Mouse (Mus musculus) limb, embryonic 15.5 days (tissue): ENCODE results near the gene Gnaq. TPM values are rescaled to one million over a fixed set of nuclear protein-coding genes. Genes with fewer than 3 reads are reported as not detected.
A peak's percentile ranks its signal among the peaks of the same experiment; 100 is the strongest.

ENCODE experiments used
- ATAC-seq: fragments of 200-750 bp; cut with Nextera tagmentation; 2 replicates; pipeline ENCODE4 v1.8.0; 2017; ENCODE audit warnings: low read depth, moderate TSS enrichment; ENCODE audit not compliant: insufficient number of reproducible peaks, low FRiP score, low TSS enrichment
- H3K27ac ChIP-seq: fragments of 300-500 bp; sonication (generic); 2 replicates; pipeline ENCODE4 v1.5.1; 2015; ENCODE audit warnings: moderate library complexity, mild to moderate bottlenecking, inconsistent platforms
- H3K27me3 ChIP-seq: fragments of 300-500 bp; sonication (generic); 2 replicates; pipeline ENCODE4 v1.6.1; 2015; ENCODE audit warnings: inconsistent platforms
- H3K36me3 ChIP-seq: fragments of 300-500 bp; sonication (generic); 2 replicates; pipeline ENCODE4 v1.6.1; 2015; ENCODE audit warnings: inconsistent platforms
- H3K4me1 ChIP-seq: fragments of 300-500 bp; sonication (generic); 2 replicates; pipeline ENCODE4 v1.6.1; 2015; ENCODE audit warnings: inconsistent platforms
- H3K4me2 ChIP-seq: fragments of 300-500 bp; sonication (generic); 2 replicates; pipeline ENCODE4 v1.6.1; 2015; ENCODE audit warnings: mild to moderate bottlenecking, inconsistent platforms
- H3K4me3 ChIP-seq: fragments of 300-500 bp; sonication (generic); 2 replicates; pipeline ENCODE4 v1.5.1; 2015; ENCODE audit warnings: mild to moderate bottlenecking, inconsistent platforms
- H3K9ac ChIP-seq: fragments of 300-500 bp; sonication (generic); 2 replicates; pipeline ENCODE4 v1.6.1; 2015; ENCODE audit warnings: inconsistent platforms
- H3K9me3 ChIP-seq: fragments of 300-500 bp; sonication (generic); 2 replicates; pipeline ENCODE4 v1.6.1; 2016; ENCODE audit warnings: inconsistent platforms
- WGBS: fragments of 180-500 bp; shearing (Covaris S2); methylation state at CpG from one replicate; pipeline ENCODE4 v1.1.7; 2015; 5-methylcytosine and 5-hydroxymethylcytosine counted together
- polyA plus RNA-seq: library from polyadenylated mRNA; unstranded; fragments of >200 nt; fragmentation: Nextera tagmentation; extraction: Ambion mirVana; gene quantifications from 2 replicates; pipeline ENCODE4 v1.2.1, GENCODE M21; 2015

The Gnaq gene
- polyA plus RNA-seq, 1 experiment from 2014 or later = 33.0 TPM

DNA sequence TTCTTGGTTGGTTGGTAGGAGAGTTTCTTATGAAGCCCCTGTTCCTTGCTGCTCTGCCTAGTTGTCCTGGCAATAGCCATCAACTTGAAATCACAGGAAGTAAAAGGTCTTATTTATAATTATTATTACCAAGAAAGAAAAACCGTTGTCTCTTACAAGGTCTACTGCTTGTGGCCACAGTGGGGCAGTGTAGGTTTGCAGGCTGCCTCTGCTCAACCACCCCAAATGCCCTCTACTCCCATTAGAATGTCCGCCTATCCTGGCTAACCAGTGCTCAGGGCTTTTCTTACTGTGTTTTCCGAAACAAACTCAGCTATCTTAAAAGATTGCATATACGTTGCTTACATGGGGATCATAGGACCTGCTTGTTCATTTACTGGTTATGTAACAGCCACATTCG lies 226.3 kb downstream of the Gnaq start:
- Histone ChIP-seq H3K4me2 (no peak overlapping the region), H3K36me3 (peaks cover 7% of the 10 kb centered on the region; the same call in 1 of the 2 replicates), H3K9ac (no peak overlapping the region), H3K27me3 (no peaks in the 10 kb centered on the region), H3K4me1 (0 out of 2 replicates have a peak, but pooled peaks cover 3% of the 10 kb centered on the region), H3K27ac (no peak overlapping the region), H3K9me3 (no peaks in the 10 kb centered on the region), H3K4me3 (no peak overlapping the region)
- WGBS = 61% methylated on average over 5 of the region's 5 CpGs
- no peak for ATAC-seq

GRCm38 (mm10) chr19:16366465-16367063 lies 233.9 kb downstream of the Gnaq start:
- no peak overlapping the region for H3K4me3 ChIP-seq
- no peak for ATAC-seq
- no peak overlapping the region for H3K4me2 ChIP-seq
- no peak overlapping the region for H3K9ac ChIP-seq
- no peaks in the 10 kb centered on the region for H3K27me3 ChIP-seq
- H3K27ac ChIP-seq = peak overlapping the region; percentile 59
- H3K9me3 ChIP-seq = no peaks in the 10 kb centered on the region
- WGBS = 36% methylated on average over 7 of the region's 7 CpGs
- peaks cover 21% of the 10 kb centered on the region for H3K4me1 ChIP-seq
- peaks cover 4% of the 10 kb centered on the region; the same call in 1 of the 2 replicates for H3K36me3 ChIP-seq

DNA sequence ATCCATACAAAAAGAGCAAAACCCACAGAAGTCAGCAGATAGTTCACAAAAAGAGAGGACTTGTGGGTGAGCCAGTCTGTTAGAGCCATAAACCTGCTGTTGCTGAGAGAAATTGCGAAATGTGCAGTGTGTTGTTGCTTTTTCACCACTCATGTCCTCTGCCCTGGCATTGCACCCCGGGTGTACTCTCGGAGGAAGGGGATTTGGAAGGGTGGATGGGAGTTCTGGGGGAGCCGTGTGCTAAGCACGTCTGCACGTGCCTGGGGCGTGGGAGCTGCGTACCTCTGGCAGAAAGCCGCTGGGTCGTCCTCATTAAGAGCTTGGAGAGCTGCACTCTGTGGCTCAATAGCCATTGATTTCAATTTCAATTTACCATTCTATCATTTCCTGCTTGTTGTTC lies 234.6 kb downstream of the Gnaq start:
- no peaks in the 10 kb centered on the region for H3K27me3 ChIP-seq
- peaks cover 26% of the 10 kb centered on the region for H3K4me1 ChIP-seq
- H3K9me3 ChIP-seq = no peaks in the 10 kb centered on the region
- H3K27ac ChIP-seq = 0 out of 2 replicates have a peak overlapping the region, but pooled peaks have one; percentile 59
- no peak overlapping the region for H3K4me3 ChIP-seq
- WGBS = 57% methylated on average over 10 of the region's 10 CpGs
- H3K36me3 ChIP-seq = no peaks in the 10 kb centered on the region
- no peak overlapping the region for H3K9ac ChIP-seq
- no peak overlapping the region for H3K4me2 ChIP-seq
- ATAC-seq = no peak

GRCm38 (mm10) chr19:16371680-16372079 lies 239.0 kb downstream of the Gnaq start:
- peaks cover 29% of the 10 kb centered on the region for H3K4me1 ChIP-seq
- H3K36me3 ChIP-seq = no peaks in the 10 kb centered on the region
- no peaks in the 10 kb centered on the region for H3K27me3 ChIP-seq
- H3K9ac ChIP-seq = no peak overlapping the region
- H3K9me3 ChIP-seq = no peaks in the 10 kb centered on the region
- WGBS = 81% methylated on average over 2 of the region's 2 CpGs
- no peak overlapping the region for H3K4me3 ChIP-seq
- H3K4me2 ChIP-seq = no peak overlapping the region
- no peak for ATAC-seq
- no peak overlapping the region for H3K27ac ChIP-seq

DNA sequence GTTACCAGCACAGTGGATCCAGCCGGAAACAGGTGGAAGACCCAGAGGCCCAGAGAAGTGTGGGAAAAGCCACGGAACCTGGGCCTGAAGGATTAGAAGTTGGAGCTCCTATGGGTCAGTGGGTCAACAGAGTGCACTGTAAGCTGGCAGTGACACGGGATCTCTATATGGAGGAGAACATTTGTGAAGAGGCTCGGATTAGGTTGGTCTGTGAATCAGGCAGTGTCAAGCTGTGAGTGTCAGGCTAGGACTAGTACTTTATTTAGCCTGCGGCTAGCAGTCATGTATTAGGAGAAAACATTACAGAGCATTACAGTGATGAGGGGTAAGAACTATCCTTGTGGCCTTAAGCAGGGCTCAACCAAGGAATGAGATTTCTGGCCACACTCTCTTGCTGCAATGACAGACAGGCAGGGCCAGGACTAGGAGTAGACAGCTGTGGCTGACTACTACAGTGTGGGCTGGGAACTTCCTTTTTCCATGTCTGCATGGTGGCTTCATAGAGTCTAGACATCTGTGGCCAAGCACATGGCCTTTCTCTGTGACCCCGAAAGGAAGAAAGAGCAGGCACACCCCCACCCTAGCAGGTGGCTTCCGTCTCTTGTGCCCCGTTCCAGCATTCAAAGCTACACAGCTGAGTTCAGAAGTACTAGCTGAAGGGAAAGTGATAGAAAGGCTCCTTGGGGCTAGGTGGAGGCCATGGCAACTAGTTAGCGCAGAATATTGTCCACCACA lies 240.3 kb downstream of the Gnaq start:
- Histone ChIP-seq H3K4me2 (no peak overlapping the region), H3K36me3 (no peaks in the 10 kb centered on the region), H3K9me3 (no peaks in the 10 kb centered on the region), H3K4me1 (peaks cover 21% of the 10 kb centered on the region; the same call in 1 of the 2 replicates), H3K27ac (no peak overlapping the region), H3K4me3 (no peak overlapping the region), H3K9ac (no peak overlapping the region), H3K27me3 (no peaks in the 10 kb centered on the region)
- 61% methylated on average over 9 of the region's 9 CpGs for WGBS
- peak; percentile 67 for ATAC-seq

GRCm38 (mm10) chr19:16375881-16376280 lies 243.2 kb downstream of the Gnaq start:
- Histone ChIP-seq H3K9ac (no peak overlapping the region), H3K4me3 (no peak overlapping the region), H3K4me1 (peaks cover 21% of the 10 kb centered on the region; the same call in 1 of the 2 replicates), H3K36me3 (0 out of 2 replicates have a peak, but pooled peaks cover 10% of the 10 kb centered on the region), H3K27ac (no peak overlapping the region), H3K27me3 (no peaks in the 10 kb centered on the region), H3K9me3 (no peaks in the 10 kb centered on the region), H3K4me2 (no peak overlapping the region)
- ATAC-seq = no peak
- WGBS = 39% methylated on average over 4 of the region's 4 CpGs

DNA sequence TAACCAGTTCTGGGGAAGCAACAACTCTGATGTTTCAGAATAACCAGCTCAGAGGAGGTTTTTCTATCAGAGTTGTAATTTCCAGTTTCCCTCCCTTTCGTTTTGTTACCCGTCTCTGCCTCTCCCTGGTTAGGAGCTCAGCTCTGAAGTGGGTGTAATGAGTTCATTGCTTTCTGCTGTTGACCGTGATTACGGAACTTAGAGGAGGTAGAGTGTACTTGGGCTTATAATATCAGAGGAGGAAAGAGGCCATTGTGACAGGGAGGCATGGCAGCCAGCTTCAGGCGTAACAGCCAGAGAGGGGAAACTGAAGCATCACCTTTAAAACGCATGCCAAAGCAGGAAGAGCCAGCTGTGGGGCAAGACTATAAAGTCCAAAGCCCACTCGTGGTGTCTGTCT lies 245.9 kb downstream of the Gnaq start:
- Histone ChIP-seq H3K27ac (no peak overlapping the region), H3K9me3 (no peaks in the 10 kb centered on the region), H3K27me3 (no peaks in the 10 kb centered on the region), H3K4me1 (peaks cover 6% of the 10 kb centered on the region; the same call in 1 of the 2 replicates), H3K9ac (no peak overlapping the region), H3K4me3 (no peak overlapping the region), H3K4me2 (no peak overlapping the region), H3K36me3 (0 out of 2 replicates have a peak, but pooled peaks cover 10% of the 10 kb centered on the region)
- 67% methylated on average over 7 of the region's 7 CpGs for WGBS
- ATAC-seq = no peak

DNA sequence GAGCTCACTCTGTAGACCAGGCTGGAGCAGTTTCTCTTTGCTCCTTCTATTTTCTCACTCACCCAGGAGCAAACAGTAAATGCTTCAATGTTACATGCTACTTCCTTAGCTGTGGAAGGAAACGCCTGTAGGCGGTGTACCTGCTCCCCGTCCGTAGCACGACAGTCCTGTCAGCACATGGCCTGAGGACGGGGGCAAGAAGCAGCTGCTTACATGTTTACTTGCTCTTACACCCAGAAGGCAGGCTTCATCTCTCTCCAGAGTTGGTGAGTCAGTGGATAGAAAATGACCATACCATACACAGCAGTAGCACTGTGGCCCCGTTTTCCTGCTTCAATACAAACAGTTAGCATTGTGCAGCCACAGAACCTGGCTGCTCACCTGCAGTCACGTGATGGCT lies 247.1 kb downstream of the Gnaq start:
- no peaks in the 10 kb centered on the region for H3K9me3 ChIP-seq
- H3K9ac ChIP-seq = no peak overlapping the region
- H3K4me1 ChIP-seq = no peaks in the 10 kb centered on the region
- ATAC-seq = no peak
- no peaks in the 10 kb centered on the region for H3K27me3 ChIP-seq
- 0 out of 2 replicates have a peak, but pooled peaks cover 10% of the 10 kb centered on the region for H3K36me3 ChIP-seq
- H3K27ac ChIP-seq = no peak overlapping the region
- H3K4me3 ChIP-seq = no peak overlapping the region
- no peak overlapping the region for H3K4me2 ChIP-seq
- 72% methylated on average over 8 of the region's 8 CpGs for WGBS

GRCm38 (mm10) chr19:16382392-16382791 lies 249.8 kb downstream of the Gnaq start:
- 0 out of 2 replicates have a peak, but pooled peaks cover 13% of the 10 kb centered on the region for H3K36me3 ChIP-seq
- 77% methylated on average over 2 of the region's 2 CpGs for WGBS
- H3K4me3 ChIP-seq = no peak overlapping the region
- H3K4me1 ChIP-seq = no peaks in the 10 kb centered on the region; the same call in 1 of the 2 replicates
- no peak for ATAC-seq
- no peaks in the 10 kb centered on the region for H3K9me3 ChIP-seq
- H3K4me2 ChIP-seq = no peak overlapping the region
- no peaks in the 10 kb centered on the region for H3K27me3 ChIP-seq
- no peak overlapping the region for H3K9ac ChIP-seq
- no peak overlapping the region for H3K27ac ChIP-seq

DNA sequence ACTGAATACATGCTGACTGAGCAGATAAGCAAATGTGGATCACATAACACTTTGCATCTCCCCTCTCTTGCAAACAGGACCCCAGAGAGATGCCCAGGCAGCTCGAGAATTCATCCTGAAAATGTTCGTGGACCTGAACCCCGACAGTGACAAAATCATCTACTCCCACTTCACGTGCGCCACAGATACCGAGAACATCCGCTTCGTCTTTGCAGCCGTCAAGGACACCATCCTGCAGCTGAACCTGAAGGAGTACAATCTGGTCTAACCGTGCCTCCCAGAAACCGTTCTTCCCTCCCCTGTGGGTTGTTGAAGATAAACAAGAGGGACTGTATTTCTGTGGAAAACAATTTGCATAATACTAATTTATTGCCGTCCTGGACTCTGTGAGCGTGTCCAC lies 250.5 kb downstream of the Gnaq start:
- Histone ChIP-seq H3K9me3 (no peaks in the 10 kb centered on the region), H3K4me2 (no peak overlapping the region), H3K27me3 (no peaks in the 10 kb centered on the region), H3K36me3 (peaks cover 13% of the 10 kb centered on the region; the same call in 1 of the 2 replicates), H3K27ac (no peak overlapping the region), H3K4me3 (no peak overlapping the region), H3K9ac (no peak overlapping the region), H3K4me1 (no peaks in the 10 kb centered on the region; the same call in 1 of the 2 replicates)
- no peak for ATAC-seq
- 81% methylated on average over 13 of the region's 13 CpGs for WGBS

DNA sequence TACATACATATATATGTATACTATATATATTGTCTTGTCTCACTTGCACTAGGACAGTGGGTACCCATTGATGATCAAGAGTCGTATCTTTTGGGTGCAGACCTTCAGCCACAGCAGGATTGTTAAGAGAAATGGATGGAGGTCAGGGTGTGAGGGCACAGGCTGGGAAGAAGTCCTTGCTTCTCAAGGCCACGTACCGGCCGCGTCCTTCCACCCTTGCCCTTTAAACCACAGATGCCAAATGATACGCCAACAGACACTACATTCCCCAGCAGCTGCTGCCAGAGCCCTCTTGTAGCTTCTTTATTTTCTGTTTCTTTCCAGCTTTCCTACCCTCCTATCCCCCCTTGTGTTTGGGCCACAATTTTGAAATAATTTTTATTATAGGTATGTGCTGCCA lies 251.5 kb downstream of the Gnaq start:
- Histone ChIP-seq H3K9ac (no peak overlapping the region), H3K4me2 (no peak overlapping the region), H3K4me3 (no peak overlapping the region), H3K4me1 (no peaks in the 10 kb centered on the region; the same call in 1 of the 2 replicates), H3K36me3 (peaks cover 7% of the 10 kb centered on the region; the same call in 1 of the 2 replicates), H3K27ac (no peak overlapping the region), H3K27me3 (no peaks in the 10 kb centered on the region), H3K9me3 (no peaks in the 10 kb centered on the region)
- WGBS = 88% methylated on average over 6 of the region's 6 CpGs
- ATAC-seq = no peak

DNA sequence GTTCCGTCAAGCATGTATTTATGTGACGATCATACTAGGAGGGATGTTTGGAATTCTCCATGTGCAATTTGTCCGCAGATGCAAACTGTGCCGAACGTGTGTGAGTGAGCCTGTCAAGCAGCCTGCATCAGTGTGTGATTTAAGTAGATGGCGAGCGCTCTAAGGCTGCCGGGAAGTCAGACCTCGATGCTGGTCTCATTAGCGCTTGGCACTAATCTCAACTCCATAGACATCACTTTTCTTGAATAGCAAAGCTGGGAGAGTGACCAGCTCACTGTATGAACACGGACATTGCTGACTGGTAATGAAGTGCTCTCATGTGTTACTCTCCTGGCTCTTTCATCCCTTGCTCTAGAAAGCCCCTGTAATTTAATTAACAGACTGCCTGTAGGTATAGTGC lies 252.3 kb downstream of the Gnaq start:
- peaks cover 3% of the 10 kb centered on the region; the same call in 1 of the 2 replicates for H3K36me3 ChIP-seq
- no peak for ATAC-seq
- H3K4me2 ChIP-seq = no peak overlapping the region
- no peak overlapping the region for H3K4me3 ChIP-seq
- H3K9ac ChIP-seq = no peak overlapping the region
- no peak overlapping the region for H3K27ac ChIP-seq
- H3K27me3 ChIP-seq = no peaks in the 10 kb centered on the region
- no peaks in the 10 kb centered on the region for H3K9me3 ChIP-seq
- WGBS = 75% methylated on average over 11 of the region's 11 CpGs
- H3K4me1 ChIP-seq = no peaks in the 10 kb centered on the region; the same call in 1 of the 2 replicates
